Mouse (Mus musculus): Measurements from ENCODE around the gene Trappc12.

GRCm38 (mm10) chr12:28743328-28743727 lies 6.9 kb downstream of the Trappc12 start:
- TF ChIP-seq CTCF (IDR thresholded peaks at IDR 0.05; ENCODE audit: borderline replicate concordance, insufficient read depth, low read length), result no peak
- TF ChIP-seq POLR2A (IDR thresholded peaks at IDR 0.05; ENCODE audit: low read depth, low read length), result no peak
